Mouse (Mus musculus): ENCODE results near the gene Bcorl1.

GRCm38 (mm10) chrX:48429100-48429499 lies 87.9 kb downstream of the Bcorl1 start:
- TF ChIP-seq POLR2A (IDR thresholded peaks at IDR 0.05; ENCODE audit: borderline replicate concordance, control insufficient read depth, low read depth, low read length) (no peak), CTCF (IDR thresholded peaks at IDR 0.05; ENCODE audit: control insufficient read depth, insufficient read depth, low read length) (no peak)
